Mouse (Mus musculus) stomach, postnatal 0 days (tissue): ENCODE data around the gene Xpo5.

Experiments used
- CTCF ChIP-seq: IDR thresholded peaks from 2 replicates; pipeline ENCODE4 v1.5.1; 2016; ENCODE audit warnings: antibody characterized with exemption, low read depth, mild to moderate bottlenecking, moderate library complexity
- EP300 ChIP-seq: optimal IDR thresholded peaks from 2 replicates; pipeline ENCODE3; 2016; ENCODE audit warnings: antibody characterized with exemption

DNA sequence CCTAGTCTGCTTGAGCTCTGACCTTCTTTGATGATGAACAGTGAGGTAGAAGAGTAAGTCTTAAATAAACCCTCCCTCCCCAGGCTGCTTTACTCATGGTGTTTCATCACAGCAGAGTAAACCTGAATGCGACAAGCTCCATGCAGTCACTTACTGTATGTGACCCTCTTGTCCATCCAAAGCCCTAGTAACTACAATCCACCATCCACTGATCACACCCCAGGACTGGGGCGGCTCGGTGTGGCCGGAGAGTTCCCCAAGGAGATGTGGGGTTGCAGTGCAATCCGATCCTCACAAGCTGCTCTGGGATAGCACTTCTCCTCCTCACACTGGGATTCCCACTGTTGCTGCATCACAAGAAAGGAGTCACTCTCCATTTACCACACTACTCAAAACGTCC lies 71.9 kb downstream of the Xpo5 start:
- TF ChIP-seq CTCF, result no peak
- TF ChIP-seq EP300, result no peak
